Comparison of ENCODE assay signal across 19 mouse cellular contexts in genomic region chr1:59859046-59859445, GRCm38 (mm10). TPM values are rescaled to one million over a fixed set of nuclear protein-coding genes. Genes with fewer than 3 reads are reported as not detected.
DNase-seq lines count a peak whose midpoint lies in the region; ATAC-seq lines count a peak whose summit lies in the region.
"Had no signal": no experiment of that assay in that cellular context is flagged by ENCODE, and none has a peak within 500 bp of the region (broad histone marks: within the 10 kb centered on the region; RNA-seq: fewer than 3 reads in every experiment).

No protein-coding gene starts in this region.

- no peak for ATAC-seq in frontal cortex, adult (ENCODE audit: low TSS enrichment)
- no peak for ATAC-seq in granulocyte monocyte progenitor cell, adult 5-6 weeks (replicated peaks; ENCODE audit: poor library complexity, severe bottlenecking)
- ATAC-seq: forebrain, embryonic 16.5 days; hindbrain, postnatal 0 days; intestine, embryonic 15.5 days; lung, postnatal 0 days had no signal

- DNase-seq in adrenal gland, postnatal 14 days = peak; percentile 29
- DNase-seq in adrenal gland, postnatal 4 days (ENCODE audit: low spot score in 2 of 2) = no peak
- peak; percentile 24 for DNase-seq in cerebellum, adult 11 months
- peak; percentile 86 for DNase-seq in cerebellum, adult 9-10 months
- no peak for DNase-seq in spleen, postnatal 10 days (ENCODE audit: low spot score in 2 of 2)
- DNase-seq: gastrocnemius, postnatal 14 days; heart, adult 11 months; kidney, adult 9 months; kidney, postnatal 10 days; layer of hippocampus, postnatal 36 days; liver, embryonic 13.5 days; lung, adult 18-20 months; midbrain, embryonic 14.5 days had no signal

RNA-seq across cellular contexts. Expression of gene Fam117b, which starts 53.8 kb away (rescaled TPM):
- 36.9 and 43.3 TPM in 2 replicates for total RNA-seq in adrenal gland, postnatal 14 days (2021)
- total RNA-seq in adrenal gland, postnatal 4 days (2021) = 10 to 100 TPM; 47.2 to 51.2 TPM
- 19.9 and 21.0 TPM in 2 replicates for total RNA-seq in granulocyte monocyte progenitor cell, adult 5-6 weeks (2014; fragmentation: Nextera tagmentation)
- total RNA-seq in granulocyte monocyte progenitor cell, adult 5-6 weeks (2017) = 25.5 and 25.6 TPM in 2 replicates

Comparison
In these comparisons a context has a peak if more than half of its experiments do, and no peak if none do; other contexts are left out.
1. DNase-seq: peak in adrenal gland, postnatal 14 days (single experiment), cerebellum, adult 11 months (single experiment) and cerebellum, adult 9-10 months (single experiment); none in adrenal gland, postnatal 4 days (0 of 2) and spleen, postnatal 10 days (0 of 2).